Mouse (Mus musculus): ENCODE measurements around the gene Adipoq. TPM values are rescaled to one million over a fixed set of nuclear protein-coding genes. Genes with fewer than 3 reads are reported as not detected.
A peak's percentile ranks its signal among the peaks of the same experiment; 100 is the strongest.

The Adipoq gene
- polyA plus RNA-seq, 1 experiment from 2014 or later, result not detected

- Histone ChIP-seq H3K4me1 (ENCODE audit: insufficient read depth) (no peaks in the 10 kb centered on the region), H3K36me3 (ENCODE audit: insufficient read depth) (peaks cover 78% of the 10 kb centered on the region), H3K4me2 (no peak overlapping the region), H3K4me3 (ENCODE audit: low read depth, low read length) (no peak overlapping the region), H3K27ac (ENCODE audit: low read depth) (no peak overlapping the region), H3K27me3 (ENCODE audit: insufficient read depth, low read length) (no peaks in the 10 kb centered on the region), H3K9ac (no peak overlapping the region), H3K9me3 (ENCODE audit: low read depth, low read length) (no peaks in the 10 kb centered on the region)
- WGBS, result 76% methylated on average over 3 of the region's 3 CpGs
- ATAC-seq (ENCODE audit: insufficient read depth) (no peak), DNase-seq (no peak)
- TF ChIP-seq CTCF (IDR thresholded peaks at IDR 0.05; ENCODE audit: low read depth), result no peak
Measured at GRCm38 (mm10) chr16:23115486-23115885, 30.9 kb upstream of the Adipoq start.

GRCm38 (mm10) chr16:23117173-23117572 is 29.2 kb upstream of the Adipoq start:
- Histone ChIP-seq H3K9me3 (ENCODE audit: low read depth, low read length) (no peaks in the 10 kb centered on the region), H3K4me1 (ENCODE audit: insufficient read depth) (no peaks in the 10 kb centered on the region), H3K4me2 (no peak overlapping the region), H3K36me3 (ENCODE audit: insufficient read depth) (peaks cover 76% of the 10 kb centered on the region), H3K27me3 (ENCODE audit: insufficient read depth, low read length) (no peaks in the 10 kb centered on the region), H3K9ac (no peak overlapping the region), H3K27ac (ENCODE audit: low read depth) (no peak overlapping the region), H3K4me3 (ENCODE audit: low read depth, low read length) (no peak overlapping the region)
- DNase-seq (no peak), ATAC-seq (ENCODE audit: insufficient read depth) (no peak)
- WGBS, result 42% methylated on average over 4 of the region's 4 CpGs
- TF ChIP-seq CTCF (IDR thresholded peaks at IDR 0.05; ENCODE audit: low read depth), result no peak

- H3K4me2 ChIP-seq, result no peak overlapping the region
- no peaks in the 10 kb centered on the region for H3K4me1 ChIP-seq (ENCODE audit: insufficient read depth)
- TF ChIP-seq CTCF (IDR thresholded peaks at IDR 0.05; ENCODE audit: low read depth), result no peak
- ATAC-seq (ENCODE audit: insufficient read depth) (no peak), DNase-seq (no peak)
- no peaks in the 10 kb centered on the region for H3K9me3 ChIP-seq (ENCODE audit: low read depth, low read length)
- no peaks in the 10 kb centered on the region for H3K27me3 ChIP-seq (ENCODE audit: insufficient read depth, low read length)
- H3K27ac ChIP-seq (ENCODE audit: low read depth), result no peak overlapping the region
- peaks cover 58% of the 10 kb centered on the region for H3K36me3 ChIP-seq (ENCODE audit: insufficient read depth)
- 90% methylated on average over 3 of the region's 3 CpGs for WGBS
- no peak overlapping the region for H3K4me3 ChIP-seq (ENCODE audit: low read depth, low read length)
- no peak overlapping the region for H3K9ac ChIP-seq
Measured at GRCm38 (mm10) chr16:23122446-23122845, 23.9 kb upstream of the Adipoq start.

DNA sequence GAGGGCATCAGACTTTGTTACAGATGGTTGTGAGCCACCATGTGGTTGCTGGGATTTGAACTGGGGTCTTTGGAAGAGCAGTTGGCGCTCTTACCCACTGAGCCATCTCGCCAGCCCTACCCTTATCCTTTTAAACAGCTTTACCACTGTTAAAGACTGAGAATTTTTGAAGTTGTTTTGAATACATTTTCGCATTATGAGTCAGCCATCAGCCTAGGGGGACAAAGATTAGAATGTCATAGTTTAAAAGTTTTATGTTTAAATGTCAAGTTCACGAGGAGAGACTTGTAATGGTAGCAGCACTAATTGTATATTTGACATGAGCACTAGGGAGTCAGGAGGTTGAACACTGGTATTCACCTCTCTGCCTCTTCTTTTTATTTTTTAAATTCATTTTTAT is 23.2 kb upstream of the Adipoq start:
- Histone ChIP-seq H3K9ac (no peak overlapping the region), H3K4me2 (no peak overlapping the region), H3K27me3 (ENCODE audit: insufficient read depth, low read length) (no peaks in the 10 kb centered on the region), H3K27ac (ENCODE audit: low read depth) (no peak overlapping the region), H3K9me3 (ENCODE audit: low read depth, low read length) (no peaks in the 10 kb centered on the region), H3K4me3 (ENCODE audit: low read depth, low read length) (no peak overlapping the region), H3K4me1 (ENCODE audit: insufficient read depth) (no peaks in the 10 kb centered on the region), H3K36me3 (ENCODE audit: insufficient read depth) (peaks cover 56% of the 10 kb centered on the region)
- no peak for DNase-seq
- ATAC-seq (ENCODE audit: insufficient read depth), result no peak
- 90% methylated on average over 4 of the region's 4 CpGs for WGBS
- TF ChIP-seq CTCF (IDR thresholded peaks at IDR 0.05; ENCODE audit: low read depth), result no peak; the same call in 1 of the 2 replicates

DNA sequence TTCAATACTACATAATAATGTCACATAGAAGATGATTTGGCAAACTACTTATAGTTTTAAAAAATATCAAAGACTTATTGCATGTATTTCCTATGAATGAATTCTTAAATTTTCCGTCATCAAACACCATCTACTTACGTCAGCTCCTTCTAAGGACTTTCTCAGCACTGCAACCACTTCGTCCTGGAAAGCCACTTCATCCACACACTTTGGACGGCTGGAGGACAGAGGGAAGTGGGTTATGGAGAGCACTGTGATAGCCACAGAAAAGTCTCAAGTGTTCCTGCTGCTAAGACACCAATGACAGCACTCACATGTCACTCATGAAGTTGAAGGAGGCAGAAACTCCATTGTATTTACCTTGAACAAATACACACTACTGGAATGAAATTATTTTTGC is 21.9 kb upstream of the Adipoq start:
- TF ChIP-seq CTCF (IDR thresholded peaks at IDR 0.05; ENCODE audit: low read depth), result no peak
- 76% methylated on average over 4 of the region's 4 CpGs for WGBS

GRCm38 (mm10) chr16:23127311-23127672 is 19.0 kb upstream of the Adipoq start:
- 0% methylated on average over 4 of the region's 4 CpGs for WGBS
- ATAC-seq (ENCODE audit: insufficient read depth), result no peak
- no peaks in the 10 kb centered on the region for H3K9me3 ChIP-seq (ENCODE audit: low read depth, low read length)

More for the DNA sequence above, 21.9 kb upstream of the Adipoq start:
- Histone ChIP-seq H3K27ac (ENCODE audit: low read depth) (no peak overlapping the region), H3K36me3 (ENCODE audit: insufficient read depth) (peaks cover 48% of the 10 kb centered on the region), H3K27me3 (ENCODE audit: insufficient read depth, low read length) (no peaks in the 10 kb centered on the region), H3K4me3 (ENCODE audit: low read depth, low read length) (no peak overlapping the region), H3K4me2 (no peak overlapping the region), H3K9ac (no peak overlapping the region), H3K9me3 (ENCODE audit: low read depth, low read length) (no peaks in the 10 kb centered on the region), H3K4me1 (ENCODE audit: insufficient read depth) (no peaks in the 10 kb centered on the region)
- DNase-seq (no peak), ATAC-seq (ENCODE audit: insufficient read depth) (no peak)

DNA sequence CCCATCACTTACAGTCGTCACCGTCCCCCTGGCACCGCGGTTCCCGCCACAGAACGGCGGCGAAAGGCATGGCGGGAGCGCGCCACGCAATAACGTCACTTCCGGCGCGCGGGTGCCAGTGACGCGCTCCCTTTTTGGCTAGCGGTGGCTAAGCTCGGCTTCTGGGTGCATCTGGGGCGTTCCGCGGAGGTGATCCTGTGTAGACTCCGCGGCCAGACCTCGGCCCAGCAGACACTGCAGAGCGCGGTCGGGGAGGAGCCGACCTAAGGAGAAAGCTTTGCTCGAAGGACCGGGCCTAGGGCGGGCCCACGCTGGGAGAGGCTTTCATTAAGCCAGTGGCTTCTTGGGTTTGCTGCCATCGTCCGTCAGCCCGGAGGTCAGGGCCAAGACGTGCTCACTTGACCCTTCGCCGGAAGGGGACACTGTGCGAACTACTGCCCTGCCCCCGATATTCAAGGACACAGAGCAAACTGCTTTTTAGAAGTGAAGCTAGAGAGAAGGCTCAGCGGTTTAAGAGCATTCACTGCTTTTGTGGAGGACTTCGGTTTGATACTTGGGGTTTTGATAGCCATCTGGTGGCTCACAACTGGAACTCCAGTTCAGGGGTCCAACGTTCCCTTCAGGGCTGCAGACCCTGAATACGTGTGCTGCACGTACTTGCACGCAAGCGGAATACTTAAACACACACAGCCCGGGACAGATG is 18.5 kb upstream of the Adipoq start, which contains the start of gene Rfc4:
TSS of gene Rfc4 (minus strand) at position 65 of the 703 bp plus-strand sequence.
- Histone ChIP-seq H3K9me3 (ENCODE audit: low read depth, low read length) (no peaks in the 10 kb centered on the region), H3K27ac (ENCODE audit: low read depth) (peak within 1 kb of the TSS; percentile 99), H3K36me3 (ENCODE audit: insufficient read depth) (peaks cover 18% of the 10 kb centered on the region), H3K4me3 (ENCODE audit: low read depth, low read length) (peak within 1 kb of the TSS; percentile 79), H3K4me2 (peak within 1 kb of the TSS; percentile 89), H3K4me1 (ENCODE audit: insufficient read depth) (no peaks in the 10 kb centered on the region), H3K27me3 (ENCODE audit: insufficient read depth, low read length) (no peaks in the 10 kb centered on the region), H3K9ac (peak within 1 kb of the TSS; percentile 91)
- WGBS, result under 1% methylated on average over 51 of the region's 51 CpGs
- peak; percentile 98 for DNase-seq
- peak; percentile 59 for TF ChIP-seq CTCF (IDR thresholded peaks at IDR 0.05; ENCODE audit: low read depth)
- ATAC-seq (ENCODE audit: insufficient read depth), result peak; percentile 95

More at GRCm38 (mm10) chr16:23127311-23127672, 19.0 kb upstream of the Adipoq start:
- no peak for TF ChIP-seq CTCF (IDR thresholded peaks at IDR 0.05; ENCODE audit: low read depth)
- Histone ChIP-seq H3K4me2 (peak overlapping the region; percentile 89), H3K4me3 (ENCODE audit: low read depth, low read length) (peak overlapping the region; percentile 79), H3K36me3 (ENCODE audit: insufficient read depth) (peaks cover 22% of the 10 kb centered on the region), H3K27ac (ENCODE audit: low read depth) (peak overlapping the region; percentile 99), H3K27me3 (ENCODE audit: insufficient read depth, low read length) (no peaks in the 10 kb centered on the region), H3K4me1 (ENCODE audit: insufficient read depth) (no peaks in the 10 kb centered on the region), H3K9ac (peak overlapping the region; percentile 91)
- DNase-seq, result no peak
